Mouse (Mus musculus) testis, adult 2 months (tissue): ENCODE data around the gene Sap30bp.

Experiments used
- CTCF ChIP-seq: fragments of 200-500 bp; IDR thresholded peaks from 2 replicates; pipeline ENCODE4 v1.5.1; 2012; ENCODE audit warnings: low read depth, mild to moderate bottlenecking, inconsistent platforms, low read length, moderate library complexity; ENCODE audit not compliant: control insufficient read depth, insufficient read depth, insufficient replicate concordance
- POLR2A ChIP-seq: fragments of 200-500 bp; IDR thresholded peaks from 2 replicates; pipeline ENCODE4 v1.6.1; 2012; ENCODE audit warnings: low read depth, mild to moderate bottlenecking, inconsistent platforms, low read length, moderate library complexity; ENCODE audit not compliant: control insufficient read depth

- TF ChIP-seq POLR2A (no peak), CTCF (no peak)
Observed at GRCm38 (mm10) chr11:115962651-115963412, 29.8 kb downstream of the Sap30bp start.
